Mouse (Mus musculus) adrenal gland, adult (tissue): ENCODE results near the gene Abca1.

Experiments used
- DNase-seq, 2 experiments: peaks; one replicate each; pipeline ENCODE4 v3.0.0; 2022 to 2023; ENCODE audit warnings: low spot score in 1 of 2; ENCODE audit not compliant: inconsistent age in 2 of 2

Abca1 gene

DNA sequence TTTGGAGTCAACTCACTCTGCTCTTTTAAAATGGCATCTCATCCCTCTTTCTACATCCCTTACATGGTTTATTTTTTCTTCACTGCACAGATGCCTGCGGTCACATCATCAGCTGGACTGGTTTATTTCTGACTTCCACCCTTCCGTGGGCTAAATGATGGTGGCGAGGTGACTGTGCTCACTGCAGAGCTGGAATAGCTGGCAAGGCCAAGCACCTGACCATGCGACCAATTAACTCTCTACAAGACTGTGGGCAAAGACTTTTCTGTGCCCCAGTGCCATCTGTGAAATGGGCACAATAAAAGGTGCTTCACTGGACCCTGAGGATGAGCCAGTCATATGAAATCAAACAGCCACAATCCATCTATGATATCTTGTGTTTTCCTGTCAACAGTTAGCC lies 66.1 kb downstream of the Abca1 start:
- DNase-seq: no peak

DNA sequence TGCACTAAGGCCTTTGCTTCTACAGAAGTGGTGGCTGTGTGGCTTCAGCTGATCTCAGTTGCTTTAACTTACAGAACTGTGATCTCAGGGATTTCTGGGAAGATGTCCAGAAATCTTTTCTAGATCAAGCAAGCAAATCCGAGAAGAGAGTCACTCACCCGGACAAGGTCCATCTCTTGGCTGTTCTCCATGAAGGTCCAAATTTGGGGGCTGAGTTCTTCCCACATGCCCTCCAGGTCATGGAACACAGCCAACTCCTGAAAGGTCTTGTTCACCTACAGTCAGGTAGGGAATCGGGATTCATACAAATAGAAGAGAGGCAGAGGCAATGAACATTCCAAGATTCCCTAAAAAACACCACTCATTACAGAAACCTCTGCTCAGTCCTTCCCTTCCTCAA lies 70.1 kb downstream of the Abca1 start:
- DNase-seq: peak; percentile 35 to 82

DNA sequence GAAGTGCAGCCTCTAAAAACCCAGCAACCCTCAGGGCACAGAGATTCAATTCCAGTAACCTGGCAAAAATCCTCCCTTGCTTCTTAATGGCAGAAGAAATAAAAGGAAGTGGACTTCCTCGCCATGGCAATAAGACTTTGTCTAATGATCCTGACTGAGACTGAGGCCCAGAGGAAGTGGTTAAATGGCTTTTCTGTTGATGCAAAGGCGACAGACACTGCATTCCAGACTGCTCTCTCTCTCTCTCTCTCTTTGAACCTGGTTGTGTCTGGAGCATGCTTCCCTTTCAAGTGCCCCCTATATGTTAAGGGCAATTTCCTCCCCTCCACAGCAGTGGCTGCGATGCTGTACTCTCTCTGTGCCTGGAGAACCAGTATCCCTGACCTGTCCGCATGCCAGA lies 70.7 kb downstream of the Abca1 start:
- no peak for DNase-seq

DNA sequence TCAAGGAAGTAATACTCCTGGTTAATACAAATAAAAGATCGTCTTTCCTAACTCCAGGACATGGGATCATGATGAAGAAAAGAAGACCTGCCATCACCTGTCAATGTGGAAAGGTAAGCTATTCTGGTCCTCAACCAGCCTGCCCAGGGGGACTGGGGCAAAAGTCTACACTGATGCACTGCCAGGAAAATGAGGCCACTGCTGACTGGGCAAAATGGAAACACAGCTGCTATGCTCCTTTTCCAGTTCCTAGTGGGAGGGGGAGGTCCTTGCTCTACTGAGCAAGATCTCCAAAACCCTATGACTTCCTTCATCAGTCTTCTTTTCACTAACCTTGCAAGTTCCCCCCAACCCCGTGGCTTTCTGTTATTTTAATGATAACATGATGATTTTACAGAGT lies 73.1 kb downstream of the Abca1 start:
- DNase-seq: no peak

DNA sequence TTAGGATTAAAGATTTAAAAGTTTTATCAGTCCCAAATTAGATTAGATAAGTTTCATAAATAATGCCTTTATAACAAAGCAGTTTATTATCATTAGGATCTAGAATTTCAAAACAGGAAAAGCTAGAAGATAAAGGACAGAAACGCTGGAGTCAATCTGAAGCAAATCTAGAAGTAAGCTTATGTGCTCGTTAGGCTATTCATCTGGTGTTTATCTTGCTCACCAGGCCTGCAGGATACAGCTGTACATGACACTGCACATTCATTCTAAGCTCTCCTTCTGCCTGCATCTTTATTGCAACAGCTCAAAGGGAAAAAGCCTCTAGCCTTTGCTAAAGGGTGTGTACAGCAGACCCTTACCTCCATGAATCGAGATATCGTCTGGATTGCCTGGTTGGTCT lies 74.1 kb downstream of the Abca1 start:
- DNase-seq: no peak

DNA sequence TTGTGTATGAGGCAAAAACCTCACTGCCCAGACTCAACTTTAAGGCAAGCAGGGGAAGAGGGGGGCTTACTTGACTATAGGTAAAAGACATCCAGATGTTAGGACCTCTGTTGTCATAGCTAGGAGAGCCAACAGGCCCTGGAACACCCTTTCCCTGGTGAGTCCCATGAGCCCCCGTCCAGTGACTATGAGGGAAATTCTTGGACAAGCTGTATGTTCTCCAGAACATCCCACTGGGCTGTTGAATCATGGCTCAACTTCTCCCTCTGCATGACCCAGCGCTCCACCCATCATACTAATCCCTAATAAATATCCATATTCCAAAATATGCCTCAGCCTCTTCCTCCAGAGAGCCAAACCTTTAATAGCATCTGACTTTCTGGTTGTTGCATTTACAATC lies 76.6 kb downstream of the Abca1 start:
- no peak for DNase-seq

DNA sequence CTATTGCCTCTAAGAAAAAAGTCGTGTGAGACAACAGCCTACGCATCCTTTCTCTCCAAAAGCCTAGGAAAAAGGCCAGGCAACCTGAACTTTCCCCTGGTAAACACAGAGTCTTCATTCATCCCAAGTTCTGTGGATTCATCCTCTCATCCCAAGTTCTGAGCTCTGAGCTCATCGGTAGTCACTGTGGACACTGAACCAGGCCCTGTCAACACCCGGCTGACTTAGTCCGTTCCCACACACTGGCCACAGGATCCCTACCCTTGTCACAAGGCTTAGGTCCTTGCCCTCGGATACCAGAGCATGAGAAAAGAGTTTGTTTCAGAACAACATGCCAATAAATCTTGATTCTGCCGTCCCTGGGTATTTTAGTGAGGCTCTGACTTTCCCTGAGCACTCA lies 77.2 kb downstream of the Abca1 start:
- DNase-seq: no peak

DNA sequence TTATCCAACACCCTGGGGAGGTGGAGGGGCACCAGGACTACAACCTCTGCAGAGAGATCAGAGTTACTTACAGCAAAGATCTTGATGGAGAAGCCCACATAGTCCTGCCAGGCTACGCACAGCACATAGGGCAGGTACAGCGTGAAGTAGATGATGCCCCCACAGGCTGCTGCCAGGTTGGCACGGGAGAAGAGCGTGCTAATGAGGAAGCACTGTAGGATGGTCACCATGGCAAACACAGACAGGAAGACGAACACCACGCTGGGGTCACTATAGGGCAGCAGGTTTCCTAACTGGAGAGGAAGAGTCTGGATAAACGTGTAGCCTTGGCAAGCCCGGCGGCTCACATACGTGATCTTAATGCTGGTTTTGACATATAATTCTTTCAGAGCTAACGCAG lies 77.8 kb downstream of the Abca1 start:
- DNase-seq: no peak

DNA sequence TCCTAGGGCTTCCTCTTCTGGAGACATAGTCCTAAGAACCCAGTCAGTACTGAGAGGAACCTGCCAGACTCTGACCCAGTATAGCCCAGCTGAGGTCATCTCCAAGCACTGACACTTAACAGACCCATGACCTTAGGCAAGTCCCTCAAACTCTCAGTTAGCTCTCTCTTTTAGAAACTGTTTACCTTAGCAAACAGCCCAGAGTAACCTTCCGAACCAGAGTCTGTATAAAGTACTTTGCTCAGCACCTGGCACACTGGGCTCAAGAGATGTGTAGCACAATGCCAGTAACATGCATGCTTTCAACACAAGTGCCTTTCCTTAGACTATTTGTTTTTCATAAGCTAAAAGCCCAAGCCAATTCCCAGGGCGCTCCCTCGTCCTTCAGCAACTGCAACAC lies 79.4 kb downstream of the Abca1 start:
- no peak for DNase-seq

DNA sequence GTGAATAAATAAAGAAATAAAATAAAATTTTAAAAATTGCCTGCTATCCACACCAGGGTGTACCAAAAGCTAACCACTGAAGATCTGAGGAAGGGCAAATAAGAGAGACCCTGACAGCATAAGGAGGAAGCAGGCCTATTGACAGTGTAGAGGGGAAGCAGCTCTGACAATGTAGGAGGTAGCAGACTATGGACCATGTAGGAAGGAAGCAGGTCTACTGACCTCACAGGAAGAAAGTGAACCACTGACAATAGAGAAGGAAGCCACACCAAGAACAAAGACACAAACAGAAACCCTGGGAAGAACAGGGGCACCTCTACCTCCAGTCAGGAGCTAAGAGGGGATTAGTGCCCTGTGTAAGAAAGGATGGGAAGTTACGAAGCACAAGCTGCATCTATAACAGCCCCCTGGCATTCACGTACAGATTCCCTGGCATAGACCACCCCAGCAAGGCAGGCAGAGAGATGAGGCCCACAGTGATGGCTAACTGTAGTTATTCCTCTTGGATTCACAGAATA lies 80.8 kb downstream of the Abca1 start:
- no peak for DNase-seq

DNA sequence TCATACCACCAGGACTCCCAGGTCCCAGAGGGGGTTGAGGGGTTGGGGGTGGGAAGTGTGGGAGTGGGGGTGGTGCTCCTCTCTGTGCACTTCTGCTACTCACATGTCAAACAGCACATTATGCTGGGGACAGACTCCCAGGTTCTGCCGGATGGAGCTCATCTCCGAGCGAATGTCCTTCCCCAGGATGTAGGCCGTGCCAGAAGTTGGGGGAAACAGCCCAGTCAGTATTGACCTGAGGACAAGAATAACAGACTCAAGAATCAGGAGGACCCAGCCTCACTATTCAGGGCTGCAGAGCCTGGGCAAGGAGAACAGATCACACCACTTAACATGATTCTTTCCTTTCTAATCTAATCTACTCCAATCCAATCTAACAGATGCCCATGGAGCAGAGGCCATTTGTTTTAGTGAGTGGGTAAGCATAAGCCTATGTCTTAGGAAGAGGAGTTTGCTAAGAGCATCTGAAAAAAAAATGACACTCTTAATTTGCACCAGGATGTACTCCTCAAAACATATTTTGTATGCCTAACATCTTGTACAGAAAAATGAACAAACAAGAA lies 82.8 kb downstream of the Abca1 start:
- no peak for DNase-seq

DNA sequence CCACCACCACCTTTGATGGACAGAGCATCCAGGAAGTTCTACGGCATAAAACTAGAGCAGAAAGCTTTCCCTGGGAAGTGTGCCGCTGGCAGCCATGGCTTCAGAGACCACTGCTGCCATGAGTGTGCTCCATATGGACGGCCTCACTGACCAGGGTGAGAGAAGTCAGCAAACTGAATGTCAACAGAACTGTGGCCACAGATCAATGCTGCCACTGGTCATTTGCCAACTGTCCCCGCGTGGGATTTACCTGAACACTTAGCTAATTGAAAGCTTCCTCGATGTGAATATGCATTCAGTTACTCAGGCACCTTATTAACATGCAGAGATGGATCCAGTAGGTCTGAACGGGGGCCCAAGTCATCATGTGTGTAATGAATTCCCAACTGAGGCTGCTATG lies 86.7 kb downstream of the Abca1 start:
- DNase-seq: no peak

DNA sequence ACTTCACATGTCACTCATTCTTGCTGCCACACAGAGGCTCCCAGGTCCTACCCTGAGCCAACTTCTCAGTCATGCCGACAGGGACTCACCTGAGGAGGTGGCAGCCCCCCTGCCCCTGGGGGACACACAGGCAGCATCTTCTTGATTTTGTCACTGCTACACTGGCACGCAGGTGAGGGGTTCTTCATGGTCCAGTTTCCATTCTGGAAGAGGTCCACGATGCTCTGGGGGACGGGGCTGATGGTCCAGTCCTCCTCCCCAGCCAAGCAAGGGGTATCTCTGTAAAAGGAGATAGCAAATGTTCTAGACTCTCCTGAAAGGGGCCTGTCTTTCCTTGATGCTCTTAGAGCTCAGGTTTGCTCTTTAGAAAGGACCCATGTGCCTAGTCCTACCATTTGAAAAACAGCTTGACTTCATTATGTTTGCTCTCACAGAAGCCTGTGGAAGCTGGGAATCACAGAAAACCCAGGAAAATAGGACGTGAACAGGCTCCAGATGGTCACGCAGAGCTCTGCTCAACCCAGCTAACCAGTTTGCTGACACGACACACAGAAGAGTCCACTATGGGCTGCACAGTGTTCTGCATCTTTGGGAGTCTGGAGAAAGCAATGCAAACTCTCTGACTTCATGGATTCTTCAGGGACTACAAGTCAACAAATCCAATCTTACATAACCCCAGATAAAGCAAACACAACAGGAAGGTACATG lies 97.2 kb downstream of the Abca1 start:
- no peak for DNase-seq

DNA sequence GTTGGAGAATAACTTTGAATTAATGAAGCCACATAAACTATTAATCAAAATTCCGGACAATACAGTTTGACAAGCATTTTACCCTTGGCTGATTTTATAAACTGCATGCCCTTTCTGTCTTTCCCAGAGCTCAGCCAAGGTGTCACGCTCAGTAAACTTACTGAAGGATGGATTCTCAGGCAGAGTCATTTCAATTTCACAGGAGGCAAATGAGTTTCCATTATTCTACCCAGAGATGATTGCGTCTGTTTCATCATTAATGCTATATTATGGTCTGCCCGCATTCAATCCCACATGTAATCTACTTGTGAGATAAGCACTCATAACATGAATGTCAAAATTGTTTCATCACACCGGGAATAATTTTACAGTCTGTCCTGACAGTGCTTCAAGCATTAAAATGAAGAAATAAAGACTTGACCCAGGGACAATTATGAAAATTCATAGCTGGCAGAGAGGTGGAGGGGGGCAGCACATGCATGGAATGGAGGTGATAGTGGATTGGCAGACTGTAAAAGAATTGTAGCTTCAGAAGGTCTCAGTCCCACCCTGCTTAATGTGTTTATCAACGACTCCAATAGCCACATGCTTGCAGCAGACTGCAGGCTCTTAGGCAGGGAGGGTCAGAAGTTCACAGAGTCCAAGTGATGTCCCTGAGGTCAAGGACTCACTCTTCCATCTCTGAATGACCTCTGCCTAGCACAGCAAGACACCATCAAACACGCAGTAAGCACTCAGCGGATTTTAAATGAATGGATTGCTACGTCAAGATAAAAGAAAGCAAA lies 113.3 kb downstream of the Abca1 start:
- DNase-seq: no peak

DNA sequence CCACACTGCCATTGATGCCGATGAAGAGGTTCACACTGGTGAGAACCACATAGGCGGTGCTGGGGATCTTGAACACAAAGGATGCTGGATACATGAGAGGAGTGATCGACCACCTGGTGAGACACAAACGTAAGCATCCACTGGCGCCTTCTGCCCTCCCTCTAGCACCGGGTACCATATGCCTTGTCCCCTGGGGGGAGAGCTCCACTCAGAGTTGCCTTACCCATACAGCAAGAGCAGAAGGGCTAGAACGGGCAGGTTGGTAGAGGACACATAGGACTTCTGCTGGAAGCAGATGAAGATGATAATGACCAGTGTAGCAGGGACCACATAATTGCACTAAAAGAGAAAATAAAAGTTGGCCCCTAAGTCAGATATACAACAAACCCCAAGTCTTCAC lies 113.9 kb downstream of the Abca1 start:
- no peak for DNase-seq

DNA sequence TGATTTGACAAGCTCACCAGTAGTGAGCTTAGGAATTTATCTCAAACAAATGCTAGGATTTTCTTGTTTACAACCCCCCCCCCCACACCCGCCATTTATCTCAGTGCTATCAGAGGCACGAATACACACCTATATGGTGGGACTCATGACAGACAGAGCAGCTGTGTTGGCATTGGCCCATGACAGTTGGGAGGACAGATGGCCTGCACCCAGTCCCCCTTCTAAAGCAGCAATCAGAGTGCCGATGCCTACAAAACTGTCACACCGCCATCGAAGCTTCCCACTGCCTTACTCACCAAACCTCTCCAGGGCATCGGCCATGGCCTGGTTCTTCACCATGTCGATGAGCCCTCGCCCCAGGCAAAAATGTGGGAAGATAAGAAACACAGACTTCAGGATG lies 115.9 kb downstream of the Abca1 start:
- DNase-seq: no peak

DNA sequence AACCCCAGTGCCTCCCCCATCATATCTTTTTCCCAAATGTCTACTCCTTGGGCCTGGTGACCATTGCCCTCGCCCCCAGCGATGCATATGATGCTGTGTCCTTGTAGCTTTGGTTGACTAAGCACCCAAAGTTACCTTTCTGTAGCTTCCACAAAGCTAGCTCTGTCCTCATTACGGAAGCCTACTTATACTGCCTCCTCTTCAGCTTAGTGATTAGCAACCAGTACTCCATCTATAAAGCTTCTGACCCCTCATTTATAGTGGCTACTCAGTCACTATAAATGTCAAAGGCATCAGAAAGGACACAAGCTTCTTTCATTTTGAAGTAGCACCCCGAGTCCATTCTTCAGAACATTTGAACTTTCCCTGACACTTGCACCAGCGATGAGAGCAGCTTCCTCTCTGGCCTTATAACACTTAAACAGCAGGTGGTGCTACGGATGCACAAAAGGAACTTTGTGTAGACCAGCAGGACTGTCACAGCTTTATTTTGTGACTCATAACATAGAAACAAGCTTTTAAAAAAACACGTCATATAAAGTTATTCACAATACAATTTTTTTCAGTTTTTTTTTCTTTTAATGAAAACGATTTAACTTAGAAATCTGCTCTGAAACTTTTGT lies 129.3 kb downstream of the Abca1 start:
- no peak for DNase-seq

DNA sequence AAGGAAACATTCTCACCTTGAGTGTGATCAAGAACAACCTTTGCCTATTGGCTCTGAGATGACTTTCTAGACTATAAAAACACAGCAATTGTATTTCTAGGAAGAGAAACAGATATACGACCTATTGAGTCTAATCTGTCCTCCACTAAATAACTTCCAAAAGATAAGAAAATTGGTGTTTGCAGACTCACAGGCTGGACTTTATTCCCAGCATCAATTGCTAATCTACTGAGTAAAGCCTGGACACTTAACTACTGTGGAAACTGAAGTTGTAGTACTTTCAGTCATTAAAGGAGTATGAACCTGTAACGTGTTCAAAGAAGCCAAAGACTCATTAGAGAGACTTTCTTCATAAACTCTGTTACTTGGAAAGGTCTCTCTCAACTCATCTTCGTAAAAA lies 131.9 kb downstream of the Abca1 start:
- DNase-seq: no peak

DNA sequence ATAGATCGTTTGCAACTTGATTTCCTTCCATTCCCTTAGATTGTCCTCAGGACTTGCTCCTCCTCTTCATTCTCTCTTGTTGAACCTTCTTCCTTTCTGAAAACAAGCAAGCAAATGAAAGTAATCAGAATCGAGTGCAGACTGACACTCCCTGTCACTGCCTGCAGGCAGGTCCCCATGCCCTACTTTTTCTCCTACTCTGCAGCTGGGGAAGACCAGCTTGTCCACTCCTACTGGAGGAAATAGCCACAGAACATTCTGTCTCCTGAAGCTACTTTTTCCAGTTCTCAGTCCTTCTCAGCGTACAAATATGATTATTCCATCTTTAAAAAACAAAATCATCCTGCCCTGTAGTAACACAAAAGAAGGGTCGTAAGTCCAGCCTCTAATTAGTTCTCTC lies 135.3 kb downstream of the Abca1 start:
- peak in 1 of 2 experiments; percentile 18 for DNase-seq

DNA sequence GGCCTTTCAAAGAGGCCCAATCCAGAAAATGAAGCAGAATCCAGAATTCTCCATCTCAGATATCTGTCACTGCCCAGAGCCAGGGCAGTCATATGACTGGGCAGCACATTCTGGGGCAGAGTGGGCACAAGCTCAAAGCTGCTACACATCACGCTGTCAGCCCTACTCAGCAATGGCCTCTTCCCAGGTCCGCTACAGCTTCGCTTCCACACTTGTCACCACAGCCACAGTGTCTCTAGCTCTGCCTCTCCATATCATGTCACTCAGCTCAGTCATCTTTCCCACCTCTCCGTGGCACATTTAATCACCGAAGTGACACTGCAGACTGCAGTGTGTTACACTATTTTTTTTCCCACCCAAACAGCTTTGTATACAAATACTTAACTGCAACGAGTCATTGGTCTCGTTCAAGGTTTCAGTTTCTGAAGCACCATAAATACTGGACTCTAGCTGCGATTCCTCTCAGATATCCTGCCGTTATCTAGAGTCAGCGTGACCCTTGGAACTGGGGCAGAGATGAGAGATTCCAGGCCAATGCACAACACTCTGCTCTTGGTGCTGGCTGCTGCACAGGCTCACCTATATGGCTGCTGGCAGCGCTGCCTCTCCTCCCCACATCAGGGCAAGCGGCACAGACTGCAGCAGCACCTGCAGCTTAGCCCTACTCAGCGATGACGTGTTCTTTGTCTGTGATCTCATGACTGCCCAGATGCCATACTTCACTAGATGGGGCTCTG lies 136.3 kb downstream of the Abca1 start:
- DNase-seq: peak in 1 of 2 experiments; percentile 19

DNA sequence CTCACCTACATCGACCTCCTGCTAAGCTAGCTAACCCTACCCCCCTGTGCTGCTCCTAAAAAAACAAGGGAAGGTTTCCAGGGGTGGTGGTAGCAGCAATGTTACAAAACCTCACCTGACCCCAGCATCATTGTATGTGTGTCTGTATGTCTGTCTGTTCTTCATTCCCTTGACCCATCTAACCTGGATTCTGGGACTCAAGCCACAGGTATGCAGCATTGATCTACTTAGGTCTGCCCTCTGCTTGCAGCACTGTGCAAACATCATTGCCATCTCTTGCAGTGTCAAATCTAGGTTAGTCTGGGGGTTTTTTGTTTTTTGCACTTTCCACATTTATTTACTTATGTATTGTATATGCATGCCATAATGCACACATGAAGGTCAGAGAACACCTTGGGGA lies 141.3 kb downstream of the Abca1 start:
- no peak for DNase-seq
